Mouse (Mus musculus) kidney, adult 2 months (tissue): ENCODE data around the gene Stk16.

Source experiments
- CTCF ChIP-seq: fragments of 200-500 bp; conservative IDR thresholded peaks from 2 replicates; pipeline ENCODE4 v1.5.1; 2011; ENCODE audit warnings: low read depth, mild to moderate bottlenecking, control low read depth, low read length, moderate library complexity, mixed read lengths; ENCODE audit not compliant: insufficient read depth, insufficient read length
- POLR2A ChIP-seq: fragments of 200-500 bp; IDR thresholded peaks from one replicate; pipeline ENCODE4 v1.6.1; 2011; ENCODE audit warnings: low read depth, low read length, control low read depth

DNA sequence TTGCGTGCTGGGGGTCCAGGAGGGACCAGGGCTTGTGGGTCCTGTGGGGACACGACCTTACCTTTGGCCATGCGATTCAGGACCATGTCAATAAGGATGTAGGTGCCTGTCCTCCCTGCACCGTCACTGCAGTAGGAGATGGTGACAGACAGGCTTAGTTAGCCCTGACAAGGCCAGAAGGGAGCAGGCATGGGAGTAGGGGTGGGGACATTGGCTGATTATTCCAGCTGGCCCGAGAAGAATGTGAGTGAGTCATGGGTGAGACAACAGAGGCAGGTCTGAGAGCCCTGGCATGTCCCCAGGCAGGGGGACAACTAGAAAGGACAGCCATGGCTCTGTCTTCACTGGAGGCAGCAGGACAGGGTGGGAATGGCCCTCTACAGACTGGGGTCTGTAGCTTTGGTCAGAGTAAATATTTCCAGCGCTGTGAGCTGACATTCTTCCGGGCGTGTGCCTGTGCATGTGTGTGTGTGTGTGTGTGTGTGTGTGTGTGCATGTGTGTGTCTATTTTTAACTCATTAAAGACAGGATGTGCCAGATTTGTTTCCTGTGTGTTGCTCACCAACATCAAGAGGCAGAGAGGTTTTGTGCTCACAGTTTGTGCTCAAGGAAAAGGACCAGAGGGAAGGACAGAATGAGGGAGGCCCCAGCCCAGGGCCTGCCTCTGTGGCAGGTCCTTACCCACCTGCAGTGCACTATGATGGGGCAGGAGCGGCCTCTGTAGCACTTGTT, 37.6 kb downstream of the Stk16 start:
- TF ChIP-seq POLR2A (no peak), CTCF (no peak)
